Mouse (Mus musculus) lung, adult 2 months (tissue): ENCODE data around the gene Natd1. TPM values are rescaled to one million over a fixed set of nuclear protein-coding genes. Genes with fewer than 3 reads are reported as not detected.
A peak's percentile ranks its signal among the peaks of the same experiment; 100 is the strongest.

Experiments used
- DNase-seq: peaks from one replicate; pipeline ENCODE4 v3.0.0; 2022
- H3K4me1 ChIP-seq: fragments of 200-500 bp; 2 replicates; pipeline ENCODE4 v1.6.1; 2011; ENCODE audit warnings: low read length; ENCODE audit not compliant: control insufficient read depth, insufficient read depth
- H3K4me3 ChIP-seq: fragments of 200-500 bp; replicated peaks from 2 replicates; pipeline ENCODE3; 2011; ENCODE audit warnings: low read depth, mild to moderate bottlenecking, control low read depth, low read length; ENCODE audit errors: extremely low read depth
- CTCF ChIP-seq: fragments of 200-500 bp; IDR thresholded peaks from 2 replicates; pipeline ENCODE4 v1.5.1; 2011; ENCODE audit warnings: mild to moderate bottlenecking, low read length, control low read depth; ENCODE audit not compliant: insufficient read depth
- POLR2A ChIP-seq: fragments of 200-500 bp; IDR thresholded peaks from 2 replicates; pipeline ENCODE4 v1.6.1; 2011; ENCODE audit warnings: low read depth, mild to moderate bottlenecking, control low read depth, low read length, borderline replicate concordance; ENCODE audit errors: extremely low read depth
- WGBS: fragments of 180-500 bp; shearing (Covaris S2); methylation state at CpG from one replicate; pipeline ENCODE4 v1.1.7; 2018; 5-methylcytosine and 5-hydroxymethylcytosine counted together
- polyA plus RNA-seq: library from polyadenylated mRNA; depleted of rRNA; stranded (reverse); fragments of >200 nt; gene quantifications from 2 replicates; pipeline ENCODE4 v1.2.3, GENCODE M21; 2012

Gene Natd1
- polyA plus RNA-seq, 1 experiment, result 34.4 TPM

GRCm38 (mm10) chr11:60945003-60945402, 30.5 kb upstream of the Natd1 start:
- no peak for TF ChIP-seq POLR2A
- TF ChIP-seq CTCF, result no peak
- no peak for DNase-seq
- WGBS, result 87% methylated on average over 4 of the region's 4 CpGs

GRCm38 (mm10) chr11:60942263-60943015, 27.9 kb upstream of the Natd1 start:
- TF ChIP-seq POLR2A, result no peak
- TF ChIP-seq CTCF, result no peak
- WGBS, result 79% methylated on average over 9 of the region's 9 CpGs
- DNase-seq, result no peak
- Histone ChIP-seq H3K4me1 (peaks cover 9% of the 10 kb centered on the region), H3K4me3 (no peak overlapping the region)

More at GRCm38 (mm10) chr11:60945003-60945402, 30.5 kb upstream of the Natd1 start:
- Histone ChIP-seq H3K4me1 (peaks cover 6% of the 10 kb centered on the region), H3K4me3 (no peak overlapping the region)

- Histone ChIP-seq H3K4me1 (peaks cover 15% of the 10 kb centered on the region), H3K4me3 (no peak overlapping the region)
- TF ChIP-seq POLR2A (no peak), CTCF (no peak)
- no peak for DNase-seq
- WGBS, result 49% methylated on average over 9 of the region's 9 CpGs
Measured at GRCm38 (mm10) chr11:60941370-60941769, 26.8 kb upstream of the Natd1 start.

GRCm38 (mm10) chr11:60940501-60940900, 26.0 kb upstream of the Natd1 start:
- TF ChIP-seq CTCF (no peak), POLR2A (no peak)
- no peak for DNase-seq
- WGBS, result 72% methylated on average over 5 of the region's 5 CpGs
- Histone ChIP-seq H3K4me1 (peaks cover 22% of the 10 kb centered on the region), H3K4me3 (no peak overlapping the region)

DNA sequence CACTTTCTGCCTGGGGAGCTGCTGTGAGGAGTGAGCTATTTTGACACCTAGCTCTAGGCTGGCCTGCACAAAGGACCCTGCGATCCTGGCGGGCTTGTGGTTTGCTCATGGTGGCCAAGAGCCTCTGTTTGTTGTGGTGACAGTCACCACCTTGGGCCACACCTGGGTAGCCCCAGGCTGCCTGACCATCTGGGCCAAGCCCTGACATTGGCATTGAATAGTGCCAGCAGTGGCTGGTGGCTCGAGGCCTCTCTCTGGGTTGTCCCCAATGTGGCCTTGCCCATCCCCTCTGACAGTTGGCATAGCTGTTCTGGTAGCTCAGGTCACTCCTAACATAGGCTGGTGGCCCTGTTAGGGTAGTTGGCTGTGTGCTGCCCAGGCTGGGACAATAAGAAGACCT, 24.9 kb upstream of the Natd1 start:
- TF ChIP-seq CTCF, result no peak
- TF ChIP-seq POLR2A, result no peak
- no peak for DNase-seq
- Histone ChIP-seq H3K4me3 (no peak overlapping the region), H3K4me1 (peaks cover 31% of the 10 kb centered on the region)
- 70% methylated on average over 3 of the region's 3 CpGs for WGBS

- DNase-seq, result no peak
- Histone ChIP-seq H3K4me3 (no peak overlapping the region), H3K4me1 (peaks cover 40% of the 10 kb centered on the region)
- TF ChIP-seq POLR2A, result no peak
- TF ChIP-seq CTCF, result no peak
- WGBS, result 39% methylated on average over 3 of the region's 3 CpGs
Measured at GRCm38 (mm10) chr11:60937611-60938010, 23.1 kb upstream of the Natd1 start.

DNA sequence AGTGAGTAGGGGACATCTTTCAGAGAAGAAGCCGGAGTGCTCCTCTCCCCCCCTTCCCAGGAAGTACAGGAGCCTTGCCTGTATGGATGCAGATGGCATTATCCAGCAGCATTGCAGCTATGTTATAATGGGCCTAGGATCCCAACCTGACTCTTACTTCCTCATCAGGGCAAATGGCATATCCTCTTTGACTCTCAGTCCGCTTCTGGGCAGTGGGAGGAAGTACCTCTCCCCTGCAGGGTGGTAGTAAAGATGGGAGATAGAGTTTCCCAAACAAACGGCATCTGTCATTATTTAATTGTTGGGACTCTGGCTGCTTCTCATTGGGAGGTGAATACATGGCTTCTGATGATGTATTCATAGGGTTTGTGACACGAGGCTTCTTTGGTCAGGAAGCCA, 21.4 kb upstream of the Natd1 start:
- no peak for TF ChIP-seq CTCF
- Histone ChIP-seq H3K4me3 (no peak overlapping the region), H3K4me1 (peaks cover 43% of the 10 kb centered on the region)
- WGBS, result 36% methylated on average over 4 of the region's 4 CpGs
- DNase-seq, result no peak

GRCm38 (mm10) chr11:60935326-60935974, 20.9 kb upstream of the Natd1 start:
- no peak for TF ChIP-seq CTCF
- no peak for TF ChIP-seq POLR2A
- H3K4me1 ChIP-seq, result peaks cover 40% of the 10 kb centered on the region
- H3K4me3 ChIP-seq, result peak overlapping the region; percentile 6
- 13% methylated on average over 7 of the region's 7 CpGs for WGBS
- DNase-seq, result peak; percentile 58

DNA sequence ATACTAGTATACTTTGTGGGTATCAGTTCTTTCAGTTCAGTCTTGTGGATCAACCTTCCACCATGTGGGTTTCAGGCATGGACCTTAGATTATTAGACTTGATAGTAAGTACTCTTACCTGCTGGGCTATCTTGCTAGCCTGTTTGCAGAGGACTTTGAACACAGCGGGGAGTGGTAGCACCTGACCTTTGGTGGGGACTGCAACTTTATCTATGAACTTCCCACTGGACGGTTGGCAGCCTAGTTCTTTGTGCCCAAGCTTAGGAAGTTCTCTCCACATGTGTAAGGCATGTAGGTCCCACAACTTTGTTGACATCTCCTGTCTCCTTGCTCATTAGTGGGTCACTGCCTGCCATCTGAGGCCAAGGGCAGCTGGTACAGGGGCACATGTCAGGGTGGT, 20.2 kb upstream of the Natd1 start:
- WGBS, result 57% methylated on average over 2 of the region's 2 CpGs
- no peak overlapping the region for H3K4me3 ChIP-seq
- H3K4me1 ChIP-seq, result peaks cover 40% of the 10 kb centered on the region
- TF ChIP-seq POLR2A, result no peak
- TF ChIP-seq CTCF, result no peak
- no peak for DNase-seq

- DNase-seq, result peak; percentile 66
- H3K4me3 ChIP-seq, result peak overlapping the region; percentile 84
- no peak for TF ChIP-seq POLR2A
- no peak for TF ChIP-seq CTCF
- H3K4me1 ChIP-seq, result peaks cover 37% of the 10 kb centered on the region
- WGBS, result 49% methylated on average over 10 of the region's 10 CpGs
Measured at GRCm38 (mm10) chr11:60933178-60933930, 18.8 kb upstream of the Natd1 start.
